Mouse (Mus musculus) adrenal gland, postnatal 36 days (tissue): ENCODE results near the gene Nhp2. TPM values are rescaled to one million over a fixed set of nuclear protein-coding genes. Genes with fewer than 3 reads are reported as not detected.
A peak's percentile ranks its signal among the peaks of the same experiment; 100 is the strongest.
"Not testable (repeated sequence)": the region's sequence is repeated elsewhere in the genome, so short reads cannot be mapped to it uniquely, and the experiment has no call there.

ENCODE experiments used
- DNase-seq, 2 experiments: peaks; one replicate each; pipeline ENCODE4 v3.0.0; 2021; ENCODE audit warnings: mixed read lengths in 1 of 2
- total RNA-seq, 2 experiments: library from RNA; stranded (reverse); gene quantifications; 2 replicates each; pipeline ENCODE4 v1.2.3; 2021

Nhp2 gene
- total RNA-seq, 2 experiments from 2014 or later = 61.5 to 77.5 TPM

- DNase-seq = peak; percentile 96 to 97
Observed at GRCm38 (mm10) chr11:51606447-51607095, 13.0 kb upstream of the Nhp2 start, which contains the start of gene Hnrnpab. Hnrnpab (minus strand) TSS chr11:51606847.

- DNase-seq = no peak
Observed at GRCm38 (mm10) chr11:51607096-51607738, 12.3 kb upstream of the Nhp2 start.

- DNase-seq = no peak
Observed at GRCm38 (mm10) chr11:51609266-51609909, 10.1 kb upstream of the Nhp2 start.

- DNase-seq = not testable (repeated sequence)
Observed at GRCm38 (mm10) chr11:51609940-51610339, 9.6 kb upstream of the Nhp2 start.

GRCm38 (mm10) chr11:51614256-51614655 is 5.3 kb upstream of the Nhp2 start:
- DNase-seq = no peak

GRCm38 (mm10) chr11:51615129-51615528 is 4.4 kb upstream of the Nhp2 start:
- peak in 1 of 2 experiments; percentile 35 for DNase-seq

GRCm38 (mm10) chr11:51615601-51616000 is 3.9 kb upstream of the Nhp2 start:
- peak; percentile 89 to 91 for DNase-seq

GRCm38 (mm10) chr11:51616113-51616512 is 3.4 kb upstream of the Nhp2 start:
- not testable (repeated sequence) for DNase-seq

GRCm38 (mm10) chr11:51617693-51618092 is 1.8 kb upstream of the Nhp2 start:
- DNase-seq = peak; percentile 73 to 75

- DNase-seq = no peak
Observed at GRCm38 (mm10) chr11:51618894-51619408, 584 bp upstream of the Nhp2 start.

GRCm38 (mm10) chr11:51620084-51620483 is 549 bp downstream of the Nhp2 start:
- DNase-seq = no peak

- no peak for DNase-seq
Observed at GRCm38 (mm10) chr11:51621776-51622175, 2.2 kb downstream of the Nhp2 start.

GRCm38 (mm10) chr11:51622971-51623491 is 3.5 kb downstream of the Nhp2 start:
- no peak for DNase-seq

- DNase-seq = no peak
Observed at GRCm38 (mm10) chr11:51625187-51625820, 5.8 kb downstream of the Nhp2 start.

GRCm38 (mm10) chr11:51627425-51627824 is 7.9 kb downstream of the Nhp2 start:
- no peak for DNase-seq

GRCm38 (mm10) chr11:51627907-51628306 is 8.4 kb downstream of the Nhp2 start:
- DNase-seq = no peak

GRCm38 (mm10) chr11:51629651-51630314 is 10.2 kb downstream of the Nhp2 start:
- no peak for DNase-seq

GRCm38 (mm10) chr11:51632130-51632753 is 12.7 kb downstream of the Nhp2 start:
- DNase-seq = peak in 1 of 2 experiments; percentile 35

GRCm38 (mm10) chr11:51633200-51633599 is 13.7 kb downstream of the Nhp2 start:
- DNase-seq = not testable (repeated sequence)

- DNase-seq = no peak
Observed at GRCm38 (mm10) chr11:51633721-51634120, 14.2 kb downstream of the Nhp2 start.

- DNase-seq = no peak
Observed at GRCm38 (mm10) chr11:51635127-51635524, 15.6 kb downstream of the Nhp2 start.
